ENCODE assay signal across 9 mouse cellular contexts in the genomic region with DNA sequence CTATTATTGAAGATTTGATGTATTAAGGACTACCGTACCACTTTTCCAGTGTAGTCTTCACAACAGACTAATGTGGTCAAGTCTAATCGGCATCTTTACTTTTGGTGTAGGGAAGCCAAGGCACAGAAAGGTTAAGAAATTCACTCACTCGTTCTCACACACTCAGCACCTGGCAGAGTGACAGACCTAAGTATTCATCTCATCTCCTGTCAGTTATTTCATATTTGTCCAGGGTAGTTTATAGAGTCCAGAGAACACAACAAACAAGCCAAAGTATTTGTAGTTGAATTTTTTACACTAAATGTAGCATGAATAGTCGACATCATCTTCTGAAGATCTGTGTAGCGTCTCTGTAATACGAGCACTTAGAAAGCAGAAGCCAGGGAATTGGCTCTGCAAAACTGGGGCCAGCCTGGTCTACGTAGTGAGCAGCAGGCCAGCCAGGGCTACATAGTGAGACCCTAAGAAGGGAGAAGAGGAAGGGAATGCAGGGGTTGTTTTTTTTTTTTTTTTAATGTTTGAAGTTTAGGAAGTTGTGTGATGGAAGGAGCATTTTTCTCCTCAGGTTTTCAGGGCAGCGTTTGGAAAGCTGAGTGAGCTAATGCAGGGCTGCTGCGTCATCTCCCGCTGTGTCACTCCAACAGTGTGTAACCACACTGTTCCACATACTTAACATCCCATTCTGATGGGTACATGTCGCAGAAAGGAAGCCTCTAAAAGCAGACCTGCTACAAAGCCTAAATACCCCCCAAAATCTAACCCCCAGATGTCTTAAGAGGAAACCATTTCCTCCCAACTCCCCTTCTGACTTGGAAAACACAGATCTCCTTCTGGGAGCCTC. TPM values are rescaled to one million over a fixed set of nuclear protein-coding genes. Genes with fewer than 3 reads are reported as not detected.
DNase-seq lines count a peak whose midpoint lies in the region; ATAC-seq and TF ChIP-seq lines count a peak whose summit lies in the region.
"Had no signal": no experiment of that assay in that cellular context is flagged by ENCODE, and none has a peak within 500 bp of the region (broad histone marks: within the 10 kb centered on the region; RNA-seq: fewer than 3 reads in every experiment).

No protein-coding gene starts in this region.

- peaks cover 16% of the 10 kb centered on the region for H3K4me1 ChIP-seq in lung, postnatal 0 days (ENCODE audit: insufficient read depth, low read depth, low read length)
- H3K4me1 ChIP-seq in liver, embryonic 11.5 days (replicated peaks; ENCODE audit: control insufficient read depth, insufficient read depth, low read length), result peaks cover 17% of the 10 kb centered on the region
- 0 out of 2 replicates have a peak, but pooled peaks cover 3% of the 10 kb centered on the region for H3K4me1 ChIP-seq in stomach, postnatal 0 days (replicated peaks; ENCODE audit: control insufficient read depth, insufficient read depth)

- no peaks in the 10 kb centered on the region for H3K27me3 ChIP-seq in lung, postnatal 0 days (replicated peaks; ENCODE audit: insufficient read depth, low read length)
- no peaks in the 10 kb centered on the region for H3K27me3 ChIP-seq in liver, embryonic 11.5 days (replicated peaks; ENCODE audit: control insufficient read depth, insufficient read depth, low read length)
- no peaks in the 10 kb centered on the region for H3K27me3 ChIP-seq in stomach, postnatal 0 days (ENCODE audit: control insufficient read depth, insufficient read depth, low read length)

- no peak for DNase-seq in gastrocnemius, adult 2 months
- no peak for DNase-seq in gastrocnemius, postnatal 36 days
- peak; percentile 61 for DNase-seq in lung, postnatal 0 days (ENCODE audit: low spot score)
- no peak for DNase-seq in lung, postnatal 10 days
- DNase-seq in liver, embryonic 11.5 days (ENCODE audit: low spot score), result no peak
- no peak for DNase-seq in stomach, postnatal 0 days (ENCODE audit: low spot score)
- DNase-seq in layer of hippocampus, adult 18-20 months (ENCODE audit: low spot score in 2 of 2), result no peak
- no peak for DNase-seq in gastrocnemius, postnatal 14 days

- peak; percentile 54 for ATAC-seq in lung, postnatal 0 days
- no peak for ATAC-seq in liver, embryonic 11.5 days (replicated peaks; ENCODE audit: low FRiP score)
- ATAC-seq in stomach, postnatal 0 days (ENCODE audit: low FRiP score, low TSS enrichment), result no peak

- peak overlapping the region; percentile 46 for H3K4me3 ChIP-seq in gastrocnemius, adult 2 months
- no peak overlapping the region for H3K4me3 ChIP-seq in lung, postnatal 0 days (ENCODE audit: low read depth, low read length)
- no peak overlapping the region for H3K4me3 ChIP-seq in liver, embryonic 11.5 days (ENCODE audit: low read depth, low read length)
- no peak overlapping the region for H3K4me3 ChIP-seq in stomach, postnatal 0 days (ENCODE audit: low read depth, low read length)

- H3K36me3 ChIP-seq in lung, postnatal 0 days (ENCODE audit: insufficient read depth, low read length), result no peaks in the 10 kb centered on the region
- no peaks in the 10 kb centered on the region for H3K36me3 ChIP-seq in liver, embryonic 11.5 days (ENCODE audit: control insufficient read depth, insufficient read depth, low read length)
- no peaks in the 10 kb centered on the region for H3K36me3 ChIP-seq in stomach, postnatal 0 days (ENCODE audit: control insufficient read depth, insufficient read depth, low read length)

- no peak for TF ChIP-seq CTCF in gastrocnemius, adult 2 months (IDR thresholded peaks at IDR 0.05)
- no peak for TF ChIP-seq CTCF in lung, postnatal 0 days (IDR thresholded peaks at IDR 0.05)
- TF ChIP-seq CTCF in stomach, postnatal 0 days (IDR thresholded peaks at IDR 0.05; ENCODE audit: low read depth), result no peak

- TF ChIP-seq EP300 in lung, postnatal 0 days (IDR thresholded peaks at IDR 0.05), result no peak
- TF ChIP-seq EP300 in stomach, postnatal 0 days (optimal IDR thresholded peaks at IDR 0.05), result no peak

- no peak overlapping the region for H3K9ac ChIP-seq in lung, postnatal 0 days (replicated peaks; ENCODE audit: low read depth)
- H3K9ac ChIP-seq in liver, embryonic 11.5 days (ENCODE audit: low read depth, low read length), result 0 out of 2 replicates have a peak overlapping the region, but pooled peaks have one; percentile 5
- no peak overlapping the region for H3K9ac ChIP-seq in stomach, postnatal 0 days (ENCODE audit: low read length)
- H3K9ac ChIP-seq: hindbrain, embryonic 14.5 days had no signal

- peak overlapping the region; percentile 84 for H3K27ac ChIP-seq in gastrocnemius, adult 2 months
- peak overlapping the region; percentile 81 for H3K27ac ChIP-seq in lung, postnatal 0 days (ENCODE audit: low read length)
- peak overlapping the region; percentile 54; the same call in 1 of the 2 replicates for H3K27ac ChIP-seq in liver, embryonic 11.5 days (ENCODE audit: low read depth, low read length)
- peak overlapping the region; percentile 56 for H3K27ac ChIP-seq in stomach, postnatal 0 days (replicated peaks)
- H3K27ac ChIP-seq: hindbrain, embryonic 14.5 days had no signal

- 49% methylated on average over 11 of the region's 11 CpGs for WGBS in lung, postnatal 0 days
- 76% methylated on average over 11 of the region's 11 CpGs for WGBS in liver, embryonic 11.5 days
- WGBS in stomach, postnatal 0 days, result 71% methylated on average over 11 of the region's 11 CpGs

- intact Hi-C loops in gastrocnemius, adult 2 months (cut with DNase I), result loop anchor here (1.0 kb wide), 1 partner anchor 24 kb away; no protein-coding TSS in a partner anchor
- intact Hi-C loops in gastrocnemius, postnatal 36 days (cut with DNase I), result no loop called here
- intact Hi-C loops in gastrocnemius, postnatal 14 days (cut with DNase I; ENCODE audit: low total_unique reads), result no loop called here

- no peak overlapping the region; the same call in 1 of the 2 replicates for H3K4me2 ChIP-seq in lung, postnatal 0 days (replicated peaks; ENCODE audit: low read depth, low read length)
- H3K4me2 ChIP-seq in liver, embryonic 11.5 days, result no peak overlapping the region
- H3K4me2 ChIP-seq in stomach, postnatal 0 days (replicated peaks; ENCODE audit: low read depth), result no peak overlapping the region
- H3K4me2 ChIP-seq: hindbrain, embryonic 14.5 days had no signal

- H3K9me3 ChIP-seq in lung, postnatal 0 days (ENCODE audit: low read length), result no peaks in the 10 kb centered on the region
- no peaks in the 10 kb centered on the region for H3K9me3 ChIP-seq in liver, embryonic 11.5 days (ENCODE audit: control insufficient read depth, low read length)
- H3K9me3 ChIP-seq in stomach, postnatal 0 days (ENCODE audit: control insufficient read depth, low read length), result no peaks in the 10 kb centered on the region

RNA-seq across cellular contexts. Expression of gene Gipc2, which starts 44.6 kb away (rescaled TPM):
- under 1 TPM; 0.69 to 0.75 TPM for total RNA-seq in gastrocnemius, adult 2 months (2021)
- under 1 TPM; 0.20 to 0.69 TPM for total RNA-seq in gastrocnemius, postnatal 36 days (2021)
- polyA plus RNA-seq in lung, postnatal 0 days (2015; fragmentation: Nextera tagmentation; extraction: Ambion mirVana), result 86.3 and 107 TPM in 2 replicates
- 12.1 and 15.4 TPM in 2 replicates for polyA plus RNA-seq in liver, embryonic 11.5 days (2014; fragmentation: Nextera tagmentation; extraction: Ambion mirVana)
- polyA plus RNA-seq in stomach, postnatal 0 days (2015; fragmentation: Nextera tagmentation; extraction: Ambion mirVana), result 76.1 and 82.5 TPM in 2 replicates
- 1 to 10 TPM; 1.1 to 1.4 TPM for total RNA-seq in layer of hippocampus, adult 18-20 months (2021)
- 1 to 10 TPM in 1 of 2 experiments, under 1 TPM in 1; 0.82 to 1.1 TPM for total RNA-seq in gastrocnemius, postnatal 14 days (2021)
